Mouse (Mus musculus): ENCODE data around the gene Ttc12.
A peak's percentile ranks its signal among the peaks of the same experiment; 100 is the strongest.

The Ttc12 gene

DNA sequence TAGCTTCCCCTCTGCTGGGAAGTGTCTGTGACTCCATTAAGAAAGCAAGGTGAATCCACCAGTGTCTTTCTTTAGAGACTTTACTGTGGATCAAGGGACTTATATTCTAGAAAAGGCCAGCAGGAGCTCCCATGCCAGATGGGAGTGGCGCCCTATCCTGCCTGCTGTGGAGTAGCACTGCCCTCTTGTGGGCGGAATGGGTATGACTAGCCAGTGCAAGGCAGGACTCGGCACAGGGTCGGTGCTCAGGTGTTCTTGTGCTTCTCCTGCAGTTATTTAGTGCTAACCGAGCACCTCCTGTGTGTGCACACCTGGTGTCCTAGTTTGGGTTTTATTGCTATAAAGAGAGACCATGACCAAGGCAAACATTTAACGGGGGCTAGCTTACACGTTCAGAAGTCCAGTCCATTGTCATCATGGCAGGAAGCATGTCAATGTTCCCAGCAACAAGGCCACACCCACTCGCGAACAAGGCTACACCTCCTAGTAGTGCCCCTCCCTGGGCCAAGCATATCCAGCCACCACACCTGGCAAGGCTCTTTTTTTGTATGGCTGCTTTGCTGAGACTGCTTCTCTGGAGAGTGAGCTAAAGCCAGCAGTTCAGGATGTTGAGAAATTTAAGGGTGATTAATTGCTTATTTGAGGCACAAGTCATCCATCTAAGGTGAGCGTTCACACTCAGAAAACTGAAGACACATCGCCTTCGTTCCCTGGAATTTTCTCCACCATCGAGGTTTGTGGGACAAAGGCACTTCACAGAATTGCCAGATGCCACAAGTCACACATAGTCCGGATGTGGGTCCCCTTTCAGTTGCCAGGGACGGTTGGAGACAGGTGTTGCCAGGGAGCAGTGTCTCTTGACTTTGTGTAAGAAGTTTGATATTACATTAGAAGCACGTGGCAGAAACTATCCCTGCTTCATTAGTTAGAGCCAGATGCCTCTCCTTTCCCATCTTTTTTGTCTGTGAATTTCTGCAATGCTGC, 3.2 kb upstream of the Ttc12 start:
- peak; percentile 53 for DNase-seq (ENCODE audit: low spot score)

DNA sequence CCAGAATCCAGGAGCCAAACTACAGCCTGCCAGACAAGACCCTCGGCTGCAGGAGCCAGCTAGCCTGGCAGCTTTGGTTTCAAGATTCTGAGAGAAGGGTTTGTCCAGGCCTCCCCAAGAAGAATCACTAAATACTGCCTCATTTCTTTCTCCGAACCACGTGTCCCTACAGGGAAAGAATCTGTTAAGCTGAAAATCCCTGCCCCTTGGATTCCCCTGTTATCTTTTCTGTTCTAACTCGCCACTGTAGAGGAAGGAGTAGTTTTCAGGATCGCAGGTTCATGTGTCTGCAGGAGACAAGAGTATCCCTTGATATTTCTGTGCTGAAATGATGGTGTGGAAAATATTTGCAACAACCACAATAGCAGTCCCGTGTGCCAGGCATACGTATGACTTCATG, 2.2 kb upstream of the Ttc12 start:
- DNase-seq (ENCODE audit: low spot score) = no peak

DNA sequence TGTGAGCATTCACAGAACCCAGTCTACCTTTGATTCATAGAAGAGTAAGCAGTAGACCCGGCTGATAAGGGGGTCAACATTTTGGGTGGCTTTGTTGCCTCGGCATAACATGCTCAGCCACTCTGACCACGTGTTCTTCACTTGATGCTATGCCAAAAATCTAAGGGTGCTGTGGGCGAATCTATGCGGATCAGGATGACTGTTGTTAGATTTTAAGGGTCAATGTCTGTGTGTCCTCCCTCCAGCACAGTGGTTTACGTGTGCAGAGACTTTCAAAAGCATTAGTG, 1.6 kb upstream of the Ttc12 start:
- no peak for DNase-seq (ENCODE audit: low spot score)

DNA sequence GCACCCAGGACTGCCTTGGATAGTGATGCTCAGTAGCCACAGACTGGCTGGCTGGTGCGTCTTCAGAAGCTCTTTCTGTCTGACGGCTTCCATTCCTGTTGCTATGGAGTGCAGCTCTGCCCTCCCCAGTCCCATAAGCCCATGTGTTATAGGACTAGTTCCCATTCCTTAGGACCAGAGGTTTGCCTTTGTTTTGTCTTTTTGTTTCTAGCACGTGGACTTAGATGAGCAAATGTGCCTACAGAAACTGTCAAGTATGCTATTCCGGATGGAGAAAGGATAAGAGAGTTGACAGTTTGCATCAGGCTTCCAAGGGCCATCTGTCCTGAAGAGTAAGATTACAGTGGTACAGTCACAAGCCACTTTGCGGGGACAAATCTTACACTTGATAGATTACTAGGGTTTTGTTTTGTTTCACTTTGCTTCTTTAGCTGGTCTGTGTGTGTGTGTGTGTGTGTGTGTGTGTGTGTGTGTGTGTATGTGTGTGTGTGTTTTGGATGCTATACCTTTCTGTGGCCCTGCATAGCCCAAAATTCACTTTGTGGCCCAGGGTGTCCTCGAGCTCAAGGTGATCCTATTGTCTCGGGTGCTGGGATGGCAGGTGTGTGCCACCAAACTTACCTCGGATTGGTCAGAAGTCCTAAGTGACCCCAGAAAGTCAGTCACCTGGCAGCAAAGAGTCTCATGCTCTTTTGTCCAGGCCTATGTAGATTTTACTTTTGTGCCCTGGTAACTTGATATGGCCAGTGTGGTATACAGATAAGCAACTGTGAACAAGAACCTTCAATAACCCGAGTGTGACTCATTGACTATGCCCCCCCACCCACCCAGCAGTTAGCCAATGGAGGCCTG, 1.0 kb upstream of the Ttc12 start:
- DNase-seq (ENCODE audit: low spot score) = no peak

DNA sequence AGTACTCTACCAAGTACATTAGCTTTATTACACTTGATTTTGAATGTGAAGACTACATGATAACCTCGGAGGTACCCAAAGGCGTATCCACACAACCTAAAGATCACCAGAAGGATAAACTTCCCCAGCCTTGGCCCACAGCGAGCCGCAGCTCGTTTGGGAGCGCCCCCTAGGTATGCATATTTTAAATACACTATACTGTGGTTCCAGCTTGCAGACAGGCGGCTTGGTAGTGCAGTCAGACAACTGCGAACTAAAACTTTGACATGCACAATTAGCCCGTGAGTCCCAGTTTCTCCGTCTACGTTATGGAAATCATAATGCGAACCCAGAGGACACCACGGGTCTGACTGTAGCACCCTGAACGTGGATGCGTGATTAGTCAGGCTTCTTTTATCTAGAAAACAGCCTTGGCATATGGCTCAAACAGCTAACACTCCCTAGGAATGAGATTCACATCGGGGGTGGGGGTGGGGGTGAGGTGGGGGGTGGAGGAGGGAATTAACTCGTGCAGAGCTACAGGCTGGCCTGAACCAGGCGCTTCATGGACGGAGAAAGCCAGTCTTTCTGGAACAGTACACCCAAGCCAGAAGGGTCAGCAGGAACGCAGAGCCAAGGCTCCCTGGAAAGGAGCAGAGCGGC, 654 bp downstream of the Ttc12 start:
- DNase-seq (ENCODE audit: low spot score) = no peak

DNA sequence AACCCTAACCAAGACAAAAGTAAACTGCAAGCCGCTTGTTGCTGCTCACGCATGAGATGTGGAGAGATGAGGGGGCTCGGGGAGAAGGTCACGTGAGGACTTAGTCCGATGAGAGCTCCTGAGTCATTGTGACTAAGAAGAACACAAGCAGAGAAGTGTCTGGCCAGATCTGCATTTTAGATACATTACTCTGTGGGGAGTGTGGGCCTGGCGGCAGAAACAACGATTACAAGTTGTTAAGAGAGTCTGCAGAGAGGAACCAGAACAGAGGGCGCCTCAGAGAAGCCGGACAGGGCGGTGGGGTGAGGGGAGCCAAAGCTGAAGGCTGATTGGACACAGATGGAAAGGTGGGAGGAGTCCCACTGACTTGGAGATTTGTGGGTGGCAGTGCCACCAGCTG, 2.7 kb downstream of the Ttc12 start:
- DNase-seq (ENCODE audit: low spot score) = no peak

DNA sequence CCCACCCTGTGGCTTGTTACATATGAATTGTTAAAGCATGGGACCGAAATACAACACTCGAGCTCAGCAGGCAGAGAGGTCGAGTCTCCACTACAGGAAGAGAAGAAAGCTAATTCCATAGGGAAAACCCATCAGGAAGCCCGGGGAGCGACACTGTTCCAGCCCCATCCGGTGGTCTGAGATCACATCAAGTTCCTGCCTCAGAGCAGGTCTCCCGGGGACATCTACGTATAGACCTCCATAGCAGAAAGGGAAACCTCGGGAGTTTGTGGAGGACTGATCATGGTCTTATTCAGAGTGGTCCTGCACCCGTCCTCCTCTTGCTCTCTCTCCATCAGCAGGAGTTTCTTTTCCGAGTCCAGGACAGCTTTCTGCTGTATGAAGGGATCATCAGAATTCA, 13.9 kb downstream of the Ttc12 start:
- no peak for DNase-seq (ENCODE audit: low spot score)

DNA sequence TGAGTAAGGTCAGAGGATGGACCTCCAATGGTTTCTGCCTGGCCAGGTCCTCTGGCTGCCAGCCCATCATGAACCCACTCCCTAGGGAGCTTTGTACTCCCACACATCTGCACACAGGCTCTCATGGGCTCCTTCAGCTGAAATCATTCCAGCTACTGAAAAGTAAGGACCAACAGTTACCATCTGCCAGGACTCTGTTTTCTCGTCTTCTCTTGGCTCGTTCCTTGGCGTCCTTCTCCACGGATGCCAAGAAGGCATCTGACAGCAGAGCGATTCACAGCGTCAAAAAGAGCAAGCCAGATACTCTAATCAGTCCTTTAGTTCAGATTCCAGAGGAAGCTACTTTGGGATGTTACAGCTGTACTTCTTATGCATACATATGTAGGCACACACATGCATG, 15.1 kb downstream of the Ttc12 start:
- DNase-seq (ENCODE audit: low spot score) = no peak

DNA sequence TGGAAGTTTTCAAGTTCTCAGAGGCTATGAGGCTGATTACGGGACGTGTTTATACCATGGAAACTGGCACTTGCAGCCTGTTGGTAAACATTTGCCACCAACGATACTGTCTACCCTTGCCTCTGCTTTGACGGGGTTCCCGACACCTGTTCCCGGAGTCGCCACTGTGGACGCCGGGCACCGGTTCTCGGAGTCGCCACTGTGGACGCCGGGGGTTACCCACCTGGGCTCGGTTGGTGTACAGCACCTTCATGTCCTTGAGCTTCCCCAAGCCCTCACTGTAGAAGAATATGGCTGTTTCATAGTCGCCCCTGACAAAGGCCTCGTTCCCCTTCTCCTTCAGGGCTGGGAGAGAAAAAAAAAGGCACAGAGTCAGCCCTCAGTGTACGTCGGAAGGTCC, 16.0 kb downstream of the Ttc12 start:
- DNase-seq (ENCODE audit: low spot score) = no peak

DNA sequence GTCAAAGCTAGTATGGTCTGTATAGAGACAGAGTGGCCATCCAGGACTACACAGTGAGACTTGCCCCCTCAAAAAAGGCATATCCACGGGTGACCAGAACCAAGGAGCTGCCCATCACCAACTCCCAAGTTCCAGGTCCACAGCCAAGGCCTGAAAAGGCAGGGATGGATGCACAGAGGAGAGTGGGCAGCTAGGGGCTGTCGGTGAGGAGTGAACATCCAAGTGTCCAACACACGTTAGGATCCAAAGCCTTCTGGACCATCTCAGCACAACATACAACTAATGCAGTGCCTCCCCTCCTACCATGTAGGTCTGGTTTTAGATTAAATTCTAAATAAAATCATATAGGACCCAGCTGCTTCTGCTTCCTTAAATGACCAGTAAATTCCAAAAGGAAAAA, 29.9 kb downstream of the Ttc12 start:
- no peak for DNase-seq (ENCODE audit: low spot score)

DNA sequence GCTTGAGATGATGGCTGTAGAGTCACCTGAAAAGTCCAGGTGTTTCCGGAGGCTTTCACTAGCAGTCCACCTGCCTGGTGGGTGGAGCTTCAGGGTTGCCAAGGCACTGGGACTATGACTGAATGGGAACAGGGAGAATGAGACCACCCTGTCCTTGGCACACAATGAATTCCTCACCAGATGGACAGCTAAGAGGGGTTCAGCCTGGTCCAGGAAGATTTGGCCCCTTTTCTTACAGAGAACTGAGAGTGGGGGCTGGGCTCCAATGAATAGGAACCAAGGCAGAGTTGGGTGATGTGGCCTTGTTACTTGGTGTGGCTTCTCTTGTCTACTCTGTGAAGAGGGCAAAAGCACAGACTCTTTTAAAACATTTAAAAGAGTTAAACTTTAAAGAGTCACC, 33.6 kb downstream of the Ttc12 start:
- no peak for DNase-seq (ENCODE audit: low spot score)

DNA sequence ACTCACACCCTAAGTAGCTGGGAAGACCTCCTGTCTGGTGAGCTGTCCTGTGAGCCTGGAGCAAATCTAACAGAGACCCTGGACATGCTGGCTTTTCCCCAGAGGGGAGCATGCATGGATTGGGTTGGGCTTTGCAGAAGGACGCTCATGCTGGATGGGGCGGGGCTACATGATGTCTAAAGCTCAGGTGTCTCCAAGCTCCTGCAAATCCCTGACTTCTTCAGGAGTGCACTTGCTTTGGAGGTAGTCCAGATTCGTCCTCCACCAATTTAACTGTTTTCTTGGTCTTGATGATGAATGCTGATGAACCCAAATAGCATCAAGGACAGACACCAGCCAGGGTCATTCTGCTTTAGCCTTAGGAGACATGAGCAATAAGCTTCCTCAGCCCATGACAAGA, 35.5 kb downstream of the Ttc12 start:
- no peak for DNase-seq (ENCODE audit: low spot score)

DNA sequence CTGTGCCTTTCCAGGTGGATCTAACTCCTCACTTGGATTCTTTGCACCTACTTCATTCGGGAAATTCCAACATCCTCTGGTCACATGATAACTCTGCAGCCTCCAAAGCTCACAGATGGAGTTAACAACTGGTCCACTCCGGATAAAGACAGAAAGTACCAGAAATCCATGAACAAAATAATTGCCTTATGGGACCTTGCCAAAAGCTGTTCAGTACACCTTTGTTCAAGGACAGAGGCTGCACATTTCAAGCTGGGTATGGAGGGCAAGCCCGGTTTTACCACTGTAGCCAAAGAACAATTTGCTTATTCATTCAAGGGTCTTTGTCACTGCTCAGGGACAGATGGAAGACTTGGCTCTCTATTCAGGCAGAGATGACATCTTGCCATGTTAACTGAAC, 43.4 kb downstream of the Ttc12 start:
- no peak for DNase-seq (ENCODE audit: low spot score)

DNA sequence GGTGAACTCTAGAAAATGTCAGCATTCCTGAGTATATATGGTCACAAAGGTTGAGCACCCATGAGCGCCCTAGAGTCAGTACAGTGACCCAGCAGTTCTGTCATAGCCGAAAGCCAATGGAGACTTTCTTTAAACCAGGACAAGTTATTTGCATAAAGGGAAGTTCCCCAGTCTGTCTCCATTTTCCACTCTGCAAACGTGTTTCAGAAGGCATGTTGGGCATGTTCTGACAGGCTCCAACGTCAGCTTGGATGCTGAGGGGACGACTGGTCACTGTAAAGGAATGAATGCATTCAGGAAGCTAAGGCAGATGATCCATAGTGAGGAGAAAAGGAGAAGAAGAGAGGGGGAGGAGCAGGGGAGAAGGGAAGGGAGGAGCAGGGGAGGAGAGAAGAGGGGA, 58.5 kb downstream of the Ttc12 start:
- DNase-seq (ENCODE audit: low spot score) = no peak

DNA sequence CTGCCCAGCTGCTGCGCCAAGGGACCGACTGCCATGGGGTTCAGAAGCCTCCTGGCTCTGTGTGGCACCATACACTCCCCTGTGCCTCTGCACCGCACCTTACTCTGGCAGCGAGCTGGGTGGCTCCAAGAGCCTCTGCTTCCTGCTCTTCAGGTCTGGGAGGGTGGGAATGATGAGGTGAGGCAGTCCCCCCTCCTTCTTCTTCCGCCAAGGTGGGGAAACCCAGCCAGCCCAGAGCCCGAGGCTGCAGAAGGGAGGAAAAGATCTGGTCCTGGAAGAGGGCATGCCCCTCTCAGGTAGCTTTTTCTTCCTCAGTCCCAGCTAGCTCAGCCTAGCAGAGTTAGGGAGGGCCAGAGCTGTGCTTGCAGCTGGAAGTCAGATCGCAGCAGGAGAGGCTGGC, 59.1 kb downstream of the Ttc12 start, which contains the start of gene Ankk1:
Gene Ankk1, minus strand, starts transcription at position 101 of the 400 bp plus-strand sequence.
- no peak for DNase-seq (ENCODE audit: low spot score)

DNA sequence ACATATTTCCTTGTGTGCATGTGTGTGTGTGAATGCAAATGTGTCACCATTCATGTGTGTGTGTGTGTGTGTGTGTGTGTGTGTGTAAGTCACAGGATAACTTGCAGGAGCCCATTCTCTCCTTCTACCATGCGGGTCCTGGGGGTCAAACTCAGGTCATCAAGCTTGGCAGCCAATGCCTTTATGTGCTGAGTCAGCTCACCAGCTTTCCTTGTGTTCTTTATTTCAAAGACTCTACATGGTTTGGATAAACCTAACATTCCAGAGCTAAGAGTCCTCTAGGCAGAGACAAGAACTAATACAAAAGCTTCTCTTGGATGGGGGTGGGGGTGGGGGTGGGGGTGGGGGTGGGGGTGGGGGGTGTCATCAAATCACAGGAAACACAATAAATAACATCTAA, 60.4 kb downstream of the Ttc12 start:
- DNase-seq (ENCODE audit: low spot score) = no peak

DNA sequence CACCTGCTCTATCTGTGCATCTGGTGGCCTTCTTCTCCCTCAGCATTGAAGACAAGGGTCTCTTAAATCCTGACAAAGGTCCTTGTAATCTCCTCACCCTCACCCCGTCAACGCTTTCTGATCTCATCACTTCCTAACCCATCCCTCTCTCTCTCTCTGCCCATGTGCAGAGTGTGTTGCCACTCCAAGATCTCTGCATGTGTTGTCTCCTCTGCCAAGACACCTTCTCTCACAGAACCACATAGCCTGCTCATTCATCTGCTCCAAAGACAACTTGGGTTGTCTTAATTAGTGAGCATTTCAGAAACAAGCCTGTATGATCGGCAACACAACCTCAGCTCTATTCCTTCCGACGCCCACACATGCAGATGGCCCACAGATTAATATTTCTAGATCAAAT, 62.2 kb downstream of the Ttc12 start:
- DNase-seq (ENCODE audit: low spot score) = no peak

DNA sequence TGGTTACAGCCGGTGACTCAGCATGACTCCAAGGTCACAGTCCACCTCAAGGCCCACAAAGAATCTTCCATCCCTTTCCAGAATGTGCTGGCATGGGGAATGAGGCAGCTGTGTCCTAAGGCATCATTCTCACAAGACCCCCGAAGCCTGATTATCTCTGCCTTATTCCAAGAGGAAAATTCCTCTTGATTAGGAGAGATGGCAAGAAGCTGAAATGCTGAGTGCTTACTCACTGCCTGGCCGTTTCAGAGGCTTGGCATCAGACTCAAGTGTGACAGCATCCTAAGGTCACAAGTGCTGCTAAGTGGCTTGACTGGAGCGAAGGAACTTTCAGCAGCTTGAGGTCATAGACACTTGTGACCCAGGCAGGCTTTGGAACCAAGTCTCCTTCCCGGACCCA, 75.4 kb downstream of the Ttc12 start:
- DNase-seq (ENCODE audit: low spot score) = no peak

DNA sequence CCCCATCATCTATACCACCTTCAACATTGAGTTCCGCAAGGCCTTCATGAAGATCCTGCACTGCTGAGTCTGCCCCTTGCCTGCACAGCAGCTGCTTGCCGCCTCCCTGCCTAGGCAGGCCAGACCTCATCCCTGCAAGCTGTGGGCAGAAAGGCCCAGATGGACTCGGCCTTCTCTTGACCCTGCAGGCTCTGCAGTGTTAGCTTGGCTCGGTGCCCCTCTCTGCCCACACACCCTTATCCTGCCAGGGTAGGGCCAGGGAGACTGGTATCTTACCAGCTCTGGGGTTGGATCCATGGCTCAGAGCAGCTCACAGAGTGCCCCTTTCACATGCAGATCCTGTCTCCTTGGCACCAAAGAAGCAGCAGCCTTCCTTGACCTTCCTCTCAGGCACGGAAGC, 79.0 kb downstream of the Ttc12 start:
- DNase-seq (ENCODE audit: low spot score) = no peak

DNA sequence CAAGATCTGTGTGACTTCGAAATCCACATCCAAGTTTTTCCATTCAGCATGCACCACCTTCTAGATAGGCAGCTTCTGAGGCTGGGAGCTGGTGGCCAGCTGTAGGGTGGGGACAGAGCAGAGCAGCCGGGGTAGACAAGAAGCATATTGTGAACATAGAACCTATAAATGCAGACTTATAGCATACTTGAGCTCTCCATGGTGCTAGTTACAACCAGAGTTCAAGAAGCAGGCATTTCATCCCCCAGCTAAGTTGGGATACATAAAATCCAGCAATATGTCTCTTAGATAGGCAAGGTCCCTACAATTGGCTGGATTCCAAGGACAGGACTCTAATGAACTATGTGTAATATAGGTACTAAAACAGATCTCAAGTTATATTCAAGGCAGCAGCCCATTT, 82.3 kb downstream of the Ttc12 start:
- DNase-seq (ENCODE audit: low spot score) = no peak

DNA sequence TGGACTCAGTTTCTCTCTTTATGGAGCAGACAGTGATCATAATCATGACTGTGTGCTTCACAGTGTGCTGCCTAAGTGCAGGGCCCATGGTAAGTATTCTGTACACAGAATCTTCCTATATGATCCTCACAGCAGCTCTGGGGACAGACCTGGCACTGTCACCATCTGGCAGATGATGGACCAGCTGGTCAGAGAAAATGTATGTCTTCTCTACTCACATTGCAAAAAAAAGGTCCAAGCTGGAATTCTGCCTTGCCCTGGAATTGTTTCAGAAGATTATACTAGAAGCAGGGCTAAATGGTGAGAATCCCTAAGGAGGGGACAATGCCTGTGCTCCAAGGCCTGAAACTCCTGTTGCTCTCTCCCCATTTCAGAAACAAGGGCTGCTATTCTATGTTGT, 90.0 kb downstream of the Ttc12 start:
- no peak for DNase-seq (ENCODE audit: low spot score)

DNA sequence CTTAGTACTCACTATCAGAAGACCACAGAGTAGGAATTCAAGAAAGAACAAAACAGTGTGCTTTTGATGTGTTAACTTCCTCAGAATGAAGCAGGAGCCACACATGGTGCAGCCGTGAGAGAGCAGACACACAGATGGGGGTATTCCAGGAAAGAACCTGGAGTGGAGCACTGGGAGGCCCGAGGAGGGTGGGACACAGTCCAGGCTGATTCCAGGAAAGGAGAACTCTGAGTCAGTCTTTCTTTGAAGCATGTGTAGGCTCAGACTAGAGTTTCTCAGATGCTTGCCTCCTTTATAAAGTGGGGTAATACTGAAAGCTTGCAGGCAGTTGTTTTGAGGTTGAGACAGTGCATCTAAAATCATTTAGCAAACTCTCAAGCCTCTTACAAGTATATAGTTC, 93.8 kb downstream of the Ttc12 start:
- DNase-seq (ENCODE audit: low spot score) = no peak

Data from urinary bladder, postnatal 10 days (tissue).